Mouse (Mus musculus): ENCODE measurements around the gene Pxn. TPM values are rescaled to one million over a fixed set of nuclear protein-coding genes. Genes with fewer than 3 reads are reported as not detected.
"Not testable (repeated sequence)": the region's sequence is repeated elsewhere in the genome, so short reads cannot be mapped to it uniquely, and the experiment has no call there.

Pxn gene
- polyA plus RNA-seq, 2 experiments, result 4.8 to 12.9 TPM

- Histone ChIP-seq H3K9ac (replicated peaks) (peak overlapping the region; percentile 56), H3K27ac (no peak overlapping the region), H3K9me3 (ENCODE audit: control insufficient read depth, low read length) (no peaks in the 10 kb centered on the region), H3K4me3 (ENCODE audit: insufficient read depth in 1 of 2, low read depth in 2 of 2, low read length in 2 of 2) (peak overlapping the region in 1 of 2 experiments; percentile 25; a peak in 1 of 4 replicates), H3K4me1 (replicated peaks; ENCODE audit: control insufficient read depth in 2 of 2, insufficient read depth in 2 of 2, low read length in 1 of 2) (peaks cover 14 to 22% of the 10 kb centered on the region in 2 experiments), H3K27me3 (ENCODE audit: control insufficient read depth, insufficient read depth, low read length) (no peaks in the 10 kb centered on the region), H3K4me2 (ENCODE audit: low read depth) (peak overlapping the region; percentile 78), H3K36me3 (replicated peaks; ENCODE audit: control insufficient read depth, insufficient read depth, low read depth) (no peaks in the 10 kb centered on the region)
- WGBS (ENCODE audit: insufficient replicate concordance), result 6% methylated on average over 28 of the region's 28 CpGs
- DNase-seq (ENCODE audit: low read depth in 3 of 3, low spot score in 3 of 3) (peak in 1 of 3 experiments; percentile 54), ATAC-seq (ENCODE audit: insufficient read depth) (no peak)
- TF ChIP-seq CTCF (IDR thresholded peaks at IDR 0.05; ENCODE audit: low read depth), result no peak
- no peak for TF ChIP-seq EP300 (IDR thresholded peaks at IDR 0.05; ENCODE audit: low read depth)
These were observed 14.6 kb upstream of the Pxn start for GRCm38 (mm10) chr5:115491771-115492322.

- no peaks in the 10 kb centered on the region for H3K36me3 ChIP-seq (replicated peaks; ENCODE audit: control insufficient read depth, insufficient read depth, low read depth)
- no peak for TF ChIP-seq CTCF (IDR thresholded peaks at IDR 0.05; ENCODE audit: low read depth)
- TF ChIP-seq EP300 (IDR thresholded peaks at IDR 0.05; ENCODE audit: low read depth), result no peak
- peaks cover 14 to 22% of the 10 kb centered on the region in 2 experiments for H3K4me1 ChIP-seq (replicated peaks; ENCODE audit: control insufficient read depth in 2 of 2, insufficient read depth in 2 of 2, low read length in 1 of 2)
- DNase-seq (ENCODE audit: low read depth in 3 of 3, low spot score in 3 of 3), result no peak
- H3K9me3 ChIP-seq (ENCODE audit: control insufficient read depth, low read length), result no peaks in the 10 kb centered on the region
- WGBS (ENCODE audit: insufficient replicate concordance), result 58% methylated on average over 6 of the region's 6 CpGs
- ATAC-seq (ENCODE audit: insufficient read depth), result no peak
- H3K27me3 ChIP-seq (ENCODE audit: control insufficient read depth, insufficient read depth, low read length), result no peaks in the 10 kb centered on the region
- H3K4me2 ChIP-seq (ENCODE audit: low read depth), result no peak overlapping the region
- H3K27ac ChIP-seq, result no peak overlapping the region
- no peak overlapping the region for H3K4me3 ChIP-seq (ENCODE audit: insufficient read depth in 1 of 2, low read depth in 2 of 2, low read length in 2 of 2)
- H3K9ac ChIP-seq (replicated peaks), result no peak overlapping the region
These were observed 13.7 kb upstream of the Pxn start for GRCm38 (mm10) chr5:115492711-115493335.

GRCm38 (mm10) chr5:115493441-115493840, 13.0 kb upstream of the Pxn start:
- 59% methylated on average over 5 of the region's 5 CpGs for WGBS (ENCODE audit: insufficient replicate concordance)
- no peaks in the 10 kb centered on the region for H3K27me3 ChIP-seq (ENCODE audit: control insufficient read depth, insufficient read depth, low read length)
- no peak overlapping the region for H3K4me2 ChIP-seq (ENCODE audit: low read depth)
- ATAC-seq (ENCODE audit: insufficient read depth) (no peak), DNase-seq (ENCODE audit: low read depth in 3 of 3, low spot score in 3 of 3) (no peak)
- no peaks in the 10 kb centered on the region for H3K36me3 ChIP-seq (replicated peaks; ENCODE audit: control insufficient read depth, insufficient read depth, low read depth)
- H3K9ac ChIP-seq (replicated peaks), result no peak overlapping the region
- H3K4me3 ChIP-seq (ENCODE audit: insufficient read depth in 1 of 2, low read depth in 2 of 2, low read length in 2 of 2), result no peak overlapping the region
- peaks cover 14 to 20% of the 10 kb centered on the region in 2 experiments for H3K4me1 ChIP-seq (replicated peaks; ENCODE audit: control insufficient read depth in 2 of 2, insufficient read depth in 2 of 2, low read length in 1 of 2)
- no peaks in the 10 kb centered on the region for H3K9me3 ChIP-seq (ENCODE audit: control insufficient read depth, low read length)
- TF ChIP-seq EP300 (IDR thresholded peaks at IDR 0.05; ENCODE audit: low read depth) (no peak), CTCF (IDR thresholded peaks at IDR 0.05; ENCODE audit: low read depth) (no peak)
- no peak overlapping the region for H3K27ac ChIP-seq

GRCm38 (mm10) chr5:115495618-115496017, 10.9 kb upstream of the Pxn start:
- not testable (repeated sequence) for DNase-seq (ENCODE audit: low read depth in 3 of 3, low spot score in 3 of 3); H3K9me3 ChIP-seq (ENCODE audit: control insufficient read depth, low read length); H3K27me3 ChIP-seq (ENCODE audit: control insufficient read depth, insufficient read depth, low read length); ATAC-seq (ENCODE audit: insufficient read depth); H3K4me3 ChIP-seq (ENCODE audit: insufficient read depth in 1 of 2, low read depth in 2 of 2, low read length in 2 of 2); H3K9ac ChIP-seq (replicated peaks); H3K27ac ChIP-seq; H3K4me2 ChIP-seq (ENCODE audit: low read depth); H3K36me3 ChIP-seq (replicated peaks; ENCODE audit: control insufficient read depth, insufficient read depth, low read depth)
- 68% methylated on average over 3 of the region's 3 CpGs for WGBS (ENCODE audit: insufficient replicate concordance)
- peaks cover 10 to 16% of the 10 kb centered on the region in 2 experiments for H3K4me1 ChIP-seq (replicated peaks; ENCODE audit: control insufficient read depth in 2 of 2, insufficient read depth in 2 of 2, low read length in 1 of 2)

GRCm38 (mm10) chr5:115497033-115497432, 9.4 kb upstream of the Pxn start:
- no peaks in the 10 kb centered on the region for H3K36me3 ChIP-seq (replicated peaks; ENCODE audit: control insufficient read depth, insufficient read depth, low read depth)
- no peaks in the 10 kb centered on the region for H3K27me3 ChIP-seq (ENCODE audit: control insufficient read depth, insufficient read depth, low read length)
- H3K9ac ChIP-seq (replicated peaks), result no peak overlapping the region
- H3K4me3 ChIP-seq (ENCODE audit: insufficient read depth in 1 of 2, low read depth in 2 of 2, low read length in 2 of 2), result no peak overlapping the region
- ATAC-seq (ENCODE audit: insufficient read depth), result no peak
- H3K4me1 ChIP-seq (replicated peaks; ENCODE audit: control insufficient read depth in 2 of 2, insufficient read depth in 2 of 2, low read length in 1 of 2), result peaks cover 0 to 6% of the 10 kb centered on the region in 2 experiments; a peak in 2 of 4 replicates
- no peaks in the 10 kb centered on the region for H3K9me3 ChIP-seq (ENCODE audit: control insufficient read depth, low read length)
- DNase-seq (ENCODE audit: low read depth in 3 of 3, low spot score in 3 of 3), result no peak
- 56% methylated on average over 7 of the region's 7 CpGs for WGBS (ENCODE audit: insufficient replicate concordance)
- no peak for TF ChIP-seq EP300 (IDR thresholded peaks at IDR 0.05; ENCODE audit: low read depth)
- no peak for TF ChIP-seq CTCF (IDR thresholded peaks at IDR 0.05; ENCODE audit: low read depth)
- no peak overlapping the region for H3K4me2 ChIP-seq (ENCODE audit: low read depth)
- no peak overlapping the region for H3K27ac ChIP-seq

Data from liver, embryonic 14.5 days (tissue).